8 mouse cellular contexts compared by ENCODE assay signal in the genomic region with DNA sequence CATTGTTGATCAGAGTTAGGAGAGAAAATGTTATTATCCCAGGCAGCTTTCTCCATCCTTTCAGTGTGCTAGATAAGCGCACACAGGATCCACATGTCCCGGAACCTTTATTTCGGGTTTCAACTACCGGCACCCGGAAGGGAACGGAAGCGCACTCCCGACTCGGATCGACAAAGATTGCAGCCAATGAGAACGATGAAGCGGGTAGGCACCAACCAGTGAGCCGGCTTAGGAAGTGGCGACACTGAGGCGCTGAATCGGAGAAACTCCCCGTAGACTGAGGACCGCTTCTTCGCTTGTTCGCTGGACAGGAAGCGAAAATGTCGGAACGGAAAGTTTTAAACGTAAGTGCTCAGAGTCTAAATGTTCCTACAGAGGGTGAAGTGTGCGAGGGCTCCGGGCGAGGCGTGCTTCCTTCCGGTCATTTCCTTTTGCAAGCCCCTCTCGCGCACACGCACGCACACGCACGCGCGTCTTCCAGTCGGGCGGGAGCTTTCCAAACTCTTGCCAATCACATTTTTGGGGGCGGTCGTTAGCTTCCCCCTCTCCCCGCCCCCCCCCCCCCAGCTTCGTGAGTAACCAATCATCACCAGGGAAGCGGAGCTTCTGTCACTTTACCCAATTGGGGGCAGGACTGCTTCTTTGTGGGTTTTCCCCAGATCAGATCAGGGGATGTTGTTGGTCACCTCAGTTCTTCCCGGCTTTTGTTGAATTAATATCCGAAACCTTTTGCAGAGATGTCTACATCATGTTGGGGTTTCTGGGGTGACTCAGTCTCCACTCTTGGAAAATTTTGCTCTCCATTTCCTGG. TPM values are rescaled to one million over a fixed set of nuclear protein-coding genes. Genes with fewer than 3 reads are reported as not detected.
DNase-seq lines count a peak whose midpoint lies in the region; ATAC-seq lines count a peak whose summit lies in the region.

A gene (plus strand): TSS at position 182 of the 811 bp plus-strand sequence.

- DNase-seq in MEL-GATA-1-ER (ENCODE audit: extremely low read depth, low read depth), result peak; percentile 95
- peak; percentile 94 for DNase-seq in cerebellum, adult 8-10 months
- peak; percentile 95 for DNase-seq in forelimb bud, embryonic 11.5 days (ENCODE audit: low read depth, low spot score)
- DNase-seq in layer of hippocampus, adult 9-10 months (ENCODE audit: low spot score), result peak; percentile 93
- peak; percentile 84 for DNase-seq in ovary, postnatal 10 days (ENCODE audit: low spot score)
- DNase-seq in thymus, postnatal 10 days (ENCODE audit: low spot score in 2 of 2), result peak; percentile 86 to 90

- H3K27ac ChIP-seq in lung, embryonic 16.5 days (ENCODE audit: low read length), result peak within 1 kb of the TSS; percentile 99

- peaks cover 15% of the 10 kb centered on the region for H3K4me1 ChIP-seq in lung, embryonic 16.5 days (replicated peaks; ENCODE audit: control insufficient read depth, insufficient read depth, low read length)

- WGBS in lung, embryonic 16.5 days, result under 1% methylated on average over 46 of the region's 46 CpGs

- peak; percentile 90 to 93 for ATAC-seq in hematopoietic stem cell, adult 5-6 weeks (replicated peaks in 1 of 2; ENCODE audit: insufficient read depth in 1 of 2, low FRiP score in 2 of 2, low TSS enrichment in 1 of 2, low read depth in 1 of 2, poor library complexity in 2 of 2, severe bottlenecking in 2 of 2)
- ATAC-seq in lung, embryonic 16.5 days (ENCODE audit: low read depth), result peak; percentile 93

- peak within 1 kb of the TSS; percentile 64 for H3K4me2 ChIP-seq in lung, embryonic 16.5 days (ENCODE audit: low read depth, low read length)

- H3K36me3 ChIP-seq in lung, embryonic 16.5 days (ENCODE audit: control insufficient read depth, insufficient read depth, low read length), result peaks cover 9% of the 10 kb centered on the region

- H3K9me3 ChIP-seq in lung, embryonic 16.5 days (ENCODE audit: control insufficient read depth, low read length), result no peaks in the 10 kb centered on the region

- H3K27me3 ChIP-seq in lung, embryonic 16.5 days (ENCODE audit: control insufficient read depth, insufficient read depth, low read depth, low read length), result peaks cover 4% of the 10 kb centered on the region; the same call in 1 of the 2 replicates

- peak within 1 kb of the TSS; percentile 69 for H3K4me3 ChIP-seq in lung, embryonic 16.5 days (ENCODE audit: low read length)

- H3K9ac ChIP-seq in lung, embryonic 16.5 days (ENCODE audit: low read length), result peak within 1 kb of the TSS; percentile 76

RNA-seq across cellular contexts. Expression of the gene that starts here (rescaled TPM):
- 24.3 and 29.5 TPM in 2 replicates for total RNA-seq in hematopoietic stem cell, adult 5-6 weeks (2017)
- polyA plus RNA-seq in lung, embryonic 16.5 days (2015; fragmentation: Nextera tagmentation; extraction: Ambion mirVana), result 25.5 and 27.3 TPM in 2 replicates

Comparison
In these comparisons a context has a peak if more than half of its experiments do, and no peak if none do; other contexts are left out.
1. Peak in every context shown above with its lines: DNase-seq, ATAC-seq, H3K4me3 ChIP-seq and H3K27ac ChIP-seq.